In the genomic region with DNA sequence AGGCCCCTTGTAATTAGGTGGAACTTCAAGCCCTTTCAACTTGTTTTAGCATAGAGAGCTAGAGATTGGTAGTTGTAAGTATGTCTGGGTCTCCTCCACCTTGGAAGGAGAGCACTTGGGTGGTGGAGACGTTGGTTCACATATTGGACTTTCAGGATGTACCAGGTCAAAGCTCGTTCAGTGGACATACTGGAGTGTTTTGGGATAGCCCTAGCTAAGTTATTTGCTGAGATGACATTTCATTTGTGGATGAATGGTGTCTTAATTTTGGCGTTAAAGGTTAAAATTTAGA, we compare ENCODE assay signal across 8 mouse cellular contexts. TPM values are rescaled to one million over a fixed set of nuclear protein-coding genes. Genes with fewer than 3 reads are reported as not detected.
DNase-seq lines count a peak whose midpoint lies in the region; ATAC-seq and TF ChIP-seq lines count a peak whose summit lies in the region.

No protein-coding gene starts in this region.

- peak overlapping the region; percentile 82 for H3K4me3 ChIP-seq in heart, embryonic 10.5 days
- peak overlapping the region; percentile 98 for H3K4me3 ChIP-seq in E14TG2a.4 (replicated peaks; ENCODE audit: low read length)
- peak overlapping the region; percentile 100 for H3K4me3 ChIP-seq in forebrain, embryonic 16.5 days (replicated peaks; ENCODE audit: low read length)
- peak overlapping the region; percentile 96 for H3K4me3 ChIP-seq in liver, embryonic 11.5 days (ENCODE audit: low read depth, low read length)

- no peaks in the 10 kb centered on the region for H3K9me3 ChIP-seq in heart, embryonic 10.5 days
- H3K9me3 ChIP-seq in E14TG2a.4 (ENCODE audit: low read length): no peaks in the 10 kb centered on the region
- no peaks in the 10 kb centered on the region for H3K9me3 ChIP-seq in forebrain, embryonic 16.5 days (ENCODE audit: control insufficient read depth, low read length)
- no peaks in the 10 kb centered on the region for H3K9me3 ChIP-seq in liver, embryonic 11.5 days (ENCODE audit: control insufficient read depth, low read length)

- WGBS in heart, embryonic 10.5 days: 17% methylated on average over 3 of the region's 3 CpGs
- WGBS in forebrain, embryonic 16.5 days: 18% methylated on average over 3 of the region's 3 CpGs
- WGBS in liver, embryonic 11.5 days: 10% methylated on average over 3 of the region's 3 CpGs

- peak overlapping the region; percentile 95 for H3K4me2 ChIP-seq in forebrain, embryonic 16.5 days (ENCODE audit: low read length)
- H3K4me2 ChIP-seq in liver, embryonic 11.5 days: peak overlapping the region; percentile 74

- DNase-seq in heart, embryonic 10.5 days (ENCODE audit: low spot score): no peak
- no peak for DNase-seq in heart, postnatal 36 days
- DNase-seq in liver, embryonic 11.5 days (ENCODE audit: low spot score): no peak
- DNase-seq in layer of hippocampus, adult 11-12 months (ENCODE audit: low spot score): no peak
- no peak for DNase-seq in frontal cortex, postnatal 14 days (ENCODE audit: low spot score in 2 of 2)
- no peak for DNase-seq in gastrocnemius, adult 18-20 months (ENCODE audit: low spot score)

- no peak for TF ChIP-seq CTCF in E14TG2a.4 (conservative IDR thresholded peaks at IDR 0.05; ENCODE audit: low read length)

- intact Hi-C loops in heart, postnatal 36 days (cut with DNase I): no loop called here

- ATAC-seq in forebrain, embryonic 16.5 days: no peak
- ATAC-seq in liver, embryonic 11.5 days (replicated peaks; ENCODE audit: low FRiP score): no peak

- peak overlapping the region; percentile 95 for H3K27ac ChIP-seq in heart, embryonic 10.5 days
- no peak overlapping the region for H3K27ac ChIP-seq in forebrain, embryonic 16.5 days (ENCODE audit: low read length)
- no peak overlapping the region for H3K27ac ChIP-seq in liver, embryonic 11.5 days (ENCODE audit: low read depth, low read length)

- H3K4me1 ChIP-seq in heart, embryonic 10.5 days: peaks cover 21% of the 10 kb centered on the region
- peaks cover 40% of the 10 kb centered on the region for H3K4me1 ChIP-seq in E14TG2a.4 (replicated peaks; ENCODE audit: low read depth, low read length)
- peaks cover 19% of the 10 kb centered on the region for H3K4me1 ChIP-seq in forebrain, embryonic 16.5 days (replicated peaks; ENCODE audit: control insufficient read depth, insufficient read depth, low read length)
- peaks cover 20% of the 10 kb centered on the region for H3K4me1 ChIP-seq in liver, embryonic 11.5 days (replicated peaks; ENCODE audit: control insufficient read depth, insufficient read depth, low read length)

- peak overlapping the region; percentile 98 for H3K9ac ChIP-seq in forebrain, embryonic 16.5 days (replicated peaks; ENCODE audit: low read depth, low read length)
- H3K9ac ChIP-seq in liver, embryonic 11.5 days (ENCODE audit: low read depth, low read length): peak overlapping the region; percentile 90

- H3K27me3 ChIP-seq in heart, embryonic 10.5 days (ENCODE audit: insufficient read depth, poor library complexity, severe bottlenecking): no peaks in the 10 kb centered on the region
- no peaks in the 10 kb centered on the region for H3K27me3 ChIP-seq in E14TG2a.4 (ENCODE audit: insufficient read depth, low read length)
- H3K27me3 ChIP-seq in forebrain, embryonic 16.5 days (replicated peaks; ENCODE audit: control insufficient read depth, insufficient read depth, low read length): no peaks in the 10 kb centered on the region
- no peaks in the 10 kb centered on the region for H3K27me3 ChIP-seq in liver, embryonic 11.5 days (replicated peaks; ENCODE audit: control insufficient read depth, insufficient read depth, low read length)

- H3K36me3 ChIP-seq in heart, embryonic 10.5 days: no peaks in the 10 kb centered on the region
- H3K36me3 ChIP-seq in E14TG2a.4 (ENCODE audit: insufficient read depth, low read length): no peaks in the 10 kb centered on the region; the same call in 1 of the 2 replicates
- H3K36me3 ChIP-seq in forebrain, embryonic 16.5 days (ENCODE audit: control insufficient read depth, insufficient read depth): no peaks in the 10 kb centered on the region
- no peaks in the 10 kb centered on the region for H3K36me3 ChIP-seq in liver, embryonic 11.5 days (ENCODE audit: control insufficient read depth, insufficient read depth, low read length)

RNA-seq across cellular contexts. Expression of a gene that starts 1.4 kb away (rescaled TPM):
- polyA plus RNA-seq in heart, embryonic 10.5 days (2016; fragmentation: Nextera tagmentation; extraction: Ambion mirVana): 73.4 and 74.0 TPM in 2 replicates
- total RNA-seq in heart, postnatal 36 days (2021): 10 to 100 TPM; 82.2 to 82.6 TPM
- 90.9 and 95.5 TPM in 2 replicates for polyA plus RNA-seq in forebrain, embryonic 16.5 days (2015; fragmentation: Nextera tagmentation; extraction: Ambion mirVana)
- 67.4 and 72.8 TPM in 2 replicates for polyA plus RNA-seq in liver, embryonic 11.5 days (2014; fragmentation: Nextera tagmentation; extraction: Ambion mirVana)
- total RNA-seq in gastrocnemius, adult 18-20 months (2021): 10 to 100 TPM; 48.4 to 56.6 TPM

RNA-seq across cellular contexts. Expression of a gene that starts 40.2 kb away (rescaled TPM):
- polyA plus RNA-seq in heart, embryonic 10.5 days (2016; fragmentation: Nextera tagmentation; extraction: Ambion mirVana): 35.9 and 36.3 TPM in 2 replicates
- 10 to 100 TPM; 67.8 to 68.2 TPM for total RNA-seq in heart, postnatal 36 days (2021)
- polyA plus RNA-seq in forebrain, embryonic 16.5 days (2015; fragmentation: Nextera tagmentation; extraction: Ambion mirVana): 50.4 and 62.0 TPM in 2 replicates
- 46.3 and 51.7 TPM in 2 replicates for polyA plus RNA-seq in liver, embryonic 11.5 days (2014; fragmentation: Nextera tagmentation; extraction: Ambion mirVana)
- 10 to 100 TPM; 26.3 to 28.4 TPM for total RNA-seq in gastrocnemius, adult 18-20 months (2021)
